Mouse (Mus musculus) hindbrain, embryonic 12.5 days (tissue): ENCODE data around the gene Scin. TPM values are rescaled to one million over a fixed set of nuclear protein-coding genes. Genes with fewer than 3 reads are reported as not detected.

Experiments used
- ATAC-seq: fragments of 200-750 bp; cut with Nextera tagmentation; 2 replicates; pipeline ENCODE4 v1.8.0; 2017; ENCODE audit warnings: moderate TSS enrichment; ENCODE audit not compliant: low FRiP score
- H3K27ac ChIP-seq: fragments of 300-500 bp; sonication (generic); 2 replicates; pipeline ENCODE4 v1.5.1; 2016; ENCODE audit warnings: mild to moderate bottlenecking
- H3K27me3 ChIP-seq: fragments of 300-500 bp; sonication (generic); 2 replicates; pipeline ENCODE4 v1.6.1; 2016; ENCODE audit warnings: mild to moderate bottlenecking
- H3K36me3 ChIP-seq: fragments of 300-500 bp; sonication (generic); 2 replicates; pipeline ENCODE4 v1.6.1; 2016; ENCODE audit warnings: mild to moderate bottlenecking
- H3K4me1 ChIP-seq: fragments of 300-500 bp; sonication (generic); 2 replicates; pipeline ENCODE4 v1.6.1; 2016
- H3K4me2 ChIP-seq: fragments of 300-500 bp; sonication (generic); replicated peaks from 2 replicates; pipeline ENCODE4 v1.6.1; 2016; ENCODE audit warnings: mild to moderate bottlenecking
- H3K4me3 ChIP-seq: fragments of 300-500 bp; sonication (generic); 2 replicates; pipeline ENCODE4 v1.5.1; 2016; ENCODE audit warnings: mild to moderate bottlenecking
- H3K9ac ChIP-seq: fragments of 300-500 bp; sonication (generic); 2 replicates; pipeline ENCODE4 v1.6.1; 2016; ENCODE audit warnings: mild to moderate bottlenecking, moderate library complexity
- H3K9me3 ChIP-seq: fragments of 300-500 bp; sonication (generic); replicated peaks from 2 replicates; pipeline ENCODE4 v1.6.1; 2016; ENCODE audit warnings: mild to moderate bottlenecking
- WGBS: fragments of 180-500 bp; shearing (Covaris S2); methylation state at CpG from one replicate; pipeline ENCODE4 v1.1.7; 2016; 5-methylcytosine and 5-hydroxymethylcytosine counted together
- polyA plus RNA-seq: library from polyadenylated mRNA; unstranded; fragments of >200 nt; fragmentation: Nextera tagmentation; extraction: Ambion mirVana; gene quantifications from 2 replicates; pipeline ENCODE4 v1.2.1, GENCODE M21; 2016

Gene Scin
- polyA plus RNA-seq, 1 experiment from 2014 or later: 0.83 TPM

GRCm38 (mm10) chr12:40139484-40140245, 5.6 kb upstream of the Scin start:
- Histone ChIP-seq H3K9ac (no peak overlapping the region), H3K27me3 (no peaks in the 10 kb centered on the region), H3K4me2 (no peak overlapping the region), H3K9me3 (no peaks in the 10 kb centered on the region), H3K36me3 (no peaks in the 10 kb centered on the region), H3K27ac (no peak overlapping the region), H3K4me1 (no peaks in the 10 kb centered on the region), H3K4me3 (no peak overlapping the region)
- no peak for ATAC-seq
- WGBS: 81% methylated on average over 8 of the region's 8 CpGs

DNA sequence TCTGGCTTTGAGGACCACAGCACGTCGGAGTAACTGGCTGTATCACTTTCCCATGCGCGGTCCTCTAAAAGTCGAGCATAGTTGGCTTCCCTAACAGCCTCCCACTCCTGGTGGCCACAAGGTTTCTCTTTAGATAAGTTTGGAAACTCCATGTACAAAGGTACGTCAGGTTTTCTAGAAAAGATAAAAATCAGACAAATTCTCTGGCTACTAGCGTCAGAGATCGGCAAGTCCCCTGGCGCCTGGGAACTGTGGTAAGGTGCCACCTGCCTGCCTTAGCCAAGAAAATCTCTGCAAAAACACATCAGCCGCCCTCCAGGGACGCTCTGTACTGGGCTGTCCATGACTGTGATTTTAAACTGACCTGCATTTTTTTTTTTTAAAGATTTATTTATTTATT, 501 bp upstream of the Scin start:
- Histone ChIP-seq H3K4me3 (peak overlapping the region; percentile 38), H3K9me3 (no peaks in the 10 kb centered on the region), H3K4me2 (peak overlapping the region; percentile 58), H3K27me3 (peaks cover 32% of the 10 kb centered on the region), H3K36me3 (no peaks in the 10 kb centered on the region), H3K9ac (no peak overlapping the region), H3K4me1 (peaks cover 13% of the 10 kb centered on the region; the same call in 1 of the 2 replicates), H3K27ac (no peak overlapping the region)
- WGBS: 53% methylated on average over 11 of the region's 11 CpGs
- ATAC-seq: peak; percentile 62; the same call in 1 of the 2 replicates

DNA sequence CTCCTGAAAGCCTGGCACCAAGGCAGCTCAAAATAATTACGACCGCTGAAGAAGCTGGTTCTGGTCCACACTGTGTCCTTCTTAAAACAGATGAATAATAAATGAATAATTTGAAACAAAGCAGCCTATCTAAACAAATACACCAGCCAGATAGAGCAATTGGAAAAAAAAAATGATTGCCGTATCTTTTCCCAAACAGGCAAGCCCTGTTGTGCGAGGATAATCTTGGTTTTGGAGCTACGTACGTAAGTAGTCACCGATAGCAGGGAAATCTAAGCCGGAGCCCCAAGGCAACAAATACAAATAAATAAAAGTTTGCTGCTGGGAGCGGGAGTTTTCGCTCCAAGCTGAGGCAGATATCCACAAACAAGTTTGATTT, 845 bp downstream of the Scin start:
- Histone ChIP-seq H3K36me3 (no peaks in the 10 kb centered on the region), H3K4me1 (peaks cover 13% of the 10 kb centered on the region; the same call in 1 of the 2 replicates), H3K9me3 (no peaks in the 10 kb centered on the region), H3K4me3 (peak overlapping the region; percentile 38), H3K4me2 (peak overlapping the region; percentile 58), H3K27ac (no peak overlapping the region), H3K9ac (no peak overlapping the region), H3K27me3 (peaks cover 32% of the 10 kb centered on the region)
- ATAC-seq: no peak
- 18% methylated on average over 10 of the region's 10 CpGs for WGBS

GRCm38 (mm10) chr12:40118872-40119271, 15.2 kb downstream of the Scin start:
- Histone ChIP-seq H3K27ac (no peak overlapping the region), H3K4me3 (no peak overlapping the region), H3K9ac (no peak overlapping the region), H3K4me1 (no peaks in the 10 kb centered on the region), H3K4me2 (no peak overlapping the region), H3K27me3 (no peaks in the 10 kb centered on the region), H3K9me3 (no peaks in the 10 kb centered on the region), H3K36me3 (no peaks in the 10 kb centered on the region)
- no peak for ATAC-seq
- WGBS: 76% methylated on average over 2 of the region's 2 CpGs

DNA sequence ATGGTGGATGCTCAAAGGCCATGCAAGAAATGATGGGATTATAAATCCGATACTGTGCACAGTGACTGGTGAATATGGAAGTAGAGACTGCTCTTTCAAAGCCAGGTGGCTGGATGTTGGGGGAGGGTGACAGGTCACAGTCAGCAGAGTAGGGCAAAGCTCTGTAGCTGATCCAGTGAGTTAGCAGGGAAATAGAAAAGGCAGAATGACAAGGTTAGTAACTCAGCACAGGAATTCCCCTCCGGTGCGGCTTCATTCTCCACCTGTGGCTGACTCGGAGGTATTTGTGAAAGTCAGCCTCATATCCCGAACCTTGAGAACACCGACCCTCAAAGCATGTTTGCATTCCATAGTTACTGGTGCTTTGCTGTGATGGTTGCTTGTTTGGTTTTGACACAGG, 17.0 kb downstream of the Scin start:
- 94% methylated on average over 6 of the region's 6 CpGs for WGBS
- H3K27me3 ChIP-seq: no peaks in the 10 kb centered on the region
- ATAC-seq: no peak
- no peak overlapping the region for H3K9ac ChIP-seq
- H3K4me3 ChIP-seq: no peak overlapping the region
- no peaks in the 10 kb centered on the region for H3K9me3 ChIP-seq
- H3K27ac ChIP-seq: no peak overlapping the region
- H3K4me2 ChIP-seq: no peak overlapping the region
- no peaks in the 10 kb centered on the region for H3K36me3 ChIP-seq
- H3K4me1 ChIP-seq: no peaks in the 10 kb centered on the region

DNA sequence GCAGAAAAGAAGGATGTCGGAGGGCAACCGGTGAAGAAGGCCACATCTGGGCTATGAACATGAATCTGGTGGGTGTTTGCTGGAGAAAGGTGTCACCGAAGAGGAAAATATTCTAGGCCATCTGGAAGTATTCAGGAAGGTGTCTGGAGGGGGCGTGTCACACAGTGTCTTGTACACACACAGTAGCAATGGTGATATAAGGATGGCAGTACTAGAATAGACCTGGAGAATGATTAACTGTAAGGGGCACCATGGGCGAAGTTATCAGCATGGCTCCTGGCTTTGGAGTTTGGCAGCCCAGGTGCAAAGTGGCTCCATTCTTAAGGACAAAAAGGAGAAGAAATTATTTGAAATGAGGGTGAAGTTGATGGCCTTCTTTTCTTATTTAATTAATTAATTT, 17.8 kb downstream of the Scin start:
- H3K27me3 ChIP-seq: no peaks in the 10 kb centered on the region
- no peak overlapping the region for H3K27ac ChIP-seq
- H3K9ac ChIP-seq: no peak overlapping the region
- no peak overlapping the region for H3K4me2 ChIP-seq
- H3K36me3 ChIP-seq: no peaks in the 10 kb centered on the region
- no peaks in the 10 kb centered on the region for H3K9me3 ChIP-seq
- WGBS: 83% methylated on average over 5 of the region's 5 CpGs
- H3K4me3 ChIP-seq: no peak overlapping the region
- H3K4me1 ChIP-seq: no peaks in the 10 kb centered on the region
- no peak for ATAC-seq

DNA sequence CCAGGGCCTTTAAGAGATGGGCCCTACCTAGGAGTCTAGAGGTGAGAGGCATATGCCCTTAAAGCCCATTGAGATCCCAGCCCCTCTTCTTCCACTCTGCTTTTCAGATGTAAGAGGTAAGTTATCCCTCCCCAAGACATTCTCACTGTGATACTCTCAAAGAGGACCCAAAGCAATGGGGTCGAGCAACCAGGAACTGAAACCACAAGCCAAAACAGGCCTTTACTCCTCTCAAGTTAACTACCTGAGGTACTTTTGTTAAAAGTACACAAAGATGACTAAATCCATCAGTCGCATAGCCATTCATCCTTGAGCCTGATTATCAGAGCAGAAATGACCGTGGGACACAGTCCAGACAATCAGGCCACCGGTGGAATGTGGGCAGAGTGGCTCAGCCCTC, 19.1 kb downstream of the Scin start:
- Histone ChIP-seq H3K4me1 (no peaks in the 10 kb centered on the region), H3K9ac (no peak overlapping the region), H3K36me3 (no peaks in the 10 kb centered on the region), H3K9me3 (no peaks in the 10 kb centered on the region), H3K4me3 (no peak overlapping the region), H3K27me3 (no peaks in the 10 kb centered on the region), H3K4me2 (no peak overlapping the region), H3K27ac (no peak overlapping the region)
- WGBS: 91% methylated on average over 4 of the region's 4 CpGs
- no peak for ATAC-seq

GRCm38 (mm10) chr12:40114020-40114419, 20.0 kb downstream of the Scin start:
- Histone ChIP-seq H3K36me3 (no peaks in the 10 kb centered on the region), H3K27ac (no peak overlapping the region), H3K4me3 (no peak overlapping the region), H3K4me1 (no peaks in the 10 kb centered on the region), H3K9me3 (no peaks in the 10 kb centered on the region), H3K9ac (no peak overlapping the region), H3K27me3 (no peaks in the 10 kb centered on the region), H3K4me2 (no peak overlapping the region)
- ATAC-seq: no peak
- 85% methylated on average over 3 of the region's 3 CpGs for WGBS

- H3K4me2 ChIP-seq: no peak overlapping the region
- no peak for ATAC-seq
- no peaks in the 10 kb centered on the region for H3K9me3 ChIP-seq
- H3K36me3 ChIP-seq: no peaks in the 10 kb centered on the region
- no peak overlapping the region for H3K9ac ChIP-seq
- no peak overlapping the region for H3K4me3 ChIP-seq
- WGBS: 78% methylated on average over 2 of the region's 2 CpGs
- H3K27ac ChIP-seq: no peak overlapping the region
- no peaks in the 10 kb centered on the region for H3K4me1 ChIP-seq
- H3K27me3 ChIP-seq: no peaks in the 10 kb centered on the region
Measured at GRCm38 (mm10) chr12:40113605-40114004, 20.4 kb downstream of the Scin start.

- 86% methylated on average over 1 of the region's 1 CpGs for WGBS
- Histone ChIP-seq H3K4me2 (no peak overlapping the region), H3K9me3 (no peaks in the 10 kb centered on the region), H3K36me3 (no peaks in the 10 kb centered on the region), H3K27ac (no peak overlapping the region), H3K9ac (no peak overlapping the region), H3K4me1 (no peaks in the 10 kb centered on the region), H3K27me3 (no peaks in the 10 kb centered on the region), H3K4me3 (no peak overlapping the region)
- no peak for ATAC-seq
Measured at GRCm38 (mm10) chr12:40109227-40109626, 24.8 kb downstream of the Scin start.

GRCm38 (mm10) chr12:40108143-40108542, 25.9 kb downstream of the Scin start:
- no peak overlapping the region for H3K27ac ChIP-seq
- no peaks in the 10 kb centered on the region for H3K9me3 ChIP-seq
- no peak overlapping the region for H3K9ac ChIP-seq
- H3K4me1 ChIP-seq: no peaks in the 10 kb centered on the region
- no peaks in the 10 kb centered on the region for H3K36me3 ChIP-seq
- no peaks in the 10 kb centered on the region for H3K27me3 ChIP-seq
- H3K4me3 ChIP-seq: no peak overlapping the region
- 66% methylated on average over 2 of the region's 2 CpGs for WGBS
- no peak overlapping the region for H3K4me2 ChIP-seq
- ATAC-seq: no peak

DNA sequence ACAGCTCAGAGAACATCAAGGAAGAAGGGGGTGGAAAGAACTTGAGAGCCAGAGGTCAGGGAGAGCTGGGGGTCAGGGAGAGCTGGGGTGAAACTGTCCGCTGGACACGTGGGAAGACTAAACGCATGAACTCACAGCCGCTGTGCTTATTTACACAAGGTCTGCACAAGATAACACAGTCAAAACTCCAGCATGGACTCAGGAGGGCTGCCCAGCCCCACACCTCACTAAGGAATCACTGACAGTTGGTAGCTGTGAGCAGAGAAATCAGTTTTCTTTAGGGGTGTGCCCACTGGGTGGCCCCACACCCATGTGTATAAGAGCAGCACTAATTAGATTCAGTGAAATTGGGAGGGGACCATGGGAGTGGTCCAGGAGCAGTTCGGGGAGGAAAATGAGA, 27.2 kb downstream of the Scin start:
- Histone ChIP-seq H3K36me3 (no peaks in the 10 kb centered on the region), H3K9ac (no peak overlapping the region), H3K4me3 (no peak overlapping the region), H3K27ac (no peak overlapping the region), H3K27me3 (no peaks in the 10 kb centered on the region), H3K4me2 (no peak overlapping the region), H3K4me1 (no peaks in the 10 kb centered on the region), H3K9me3 (no peaks in the 10 kb centered on the region)
- 55% methylated on average over 5 of the region's 5 CpGs for WGBS
- no peak for ATAC-seq

DNA sequence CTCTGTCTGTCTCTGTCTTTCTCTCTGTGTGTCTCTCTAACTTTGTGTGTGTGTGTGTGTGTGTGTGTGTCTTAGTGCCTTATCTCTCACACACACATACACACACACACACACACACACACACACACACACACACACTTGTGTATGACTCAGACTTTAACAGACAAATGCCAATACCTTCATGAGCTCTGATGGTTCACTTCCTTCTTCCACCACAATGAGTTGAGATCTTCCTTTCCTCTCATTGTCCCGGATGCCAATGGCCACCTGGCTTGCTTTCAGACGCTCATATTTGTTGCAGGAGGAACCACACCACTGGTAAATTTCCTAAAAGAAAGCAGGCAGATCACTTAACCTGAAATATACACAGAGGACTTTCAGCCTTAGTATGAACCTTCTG, 29.3 kb downstream of the Scin start:
- no peak for ATAC-seq
- Histone ChIP-seq H3K36me3 (no peaks in the 10 kb centered on the region), H3K27me3 (no peaks in the 10 kb centered on the region), H3K9ac (no peak overlapping the region), H3K4me3 (no peak overlapping the region), H3K27ac (no peak overlapping the region), H3K9me3 (no peaks in the 10 kb centered on the region), H3K4me2 (no peak overlapping the region), H3K4me1 (no peaks in the 10 kb centered on the region)
- 84% methylated on average over 2 of the region's 2 CpGs for WGBS
